Comparison of ENCODE assay signal across 8 mouse cellular contexts in genomic region chr9:102779493-102779892, GRCm38 (mm10). TPM values are rescaled to one million over a fixed set of nuclear protein-coding genes. Genes with fewer than 3 reads are reported as not detected.
A peak's percentile ranks its signal among the peaks of the same experiment; 100 is the strongest.
DNase-seq lines count a peak whose midpoint lies in the region; ATAC-seq lines count a peak whose summit lies in the region.

No protein-coding gene starts in this region.

- H3K4me1 ChIP-seq in embryonic facial prominence, embryonic 15.5 days = peaks cover 41% of the 10 kb centered on the region
- H3K4me1 ChIP-seq in heart, embryonic 12.5 days (replicated peaks) = peaks cover 62% of the 10 kb centered on the region
- H3K4me1 ChIP-seq in kidney, embryonic 15.5 days = peaks cover 57% of the 10 kb centered on the region
- H3K4me1 ChIP-seq in limb, embryonic 15.5 days = peaks cover 34% of the 10 kb centered on the region
- peaks cover 46% of the 10 kb centered on the region for H3K4me1 ChIP-seq in stomach, embryonic 14.5 days (ENCODE audit: control insufficient read depth, insufficient read depth, low read length)

- H3K9me3 ChIP-seq in embryonic facial prominence, embryonic 15.5 days (replicated peaks) = no peaks in the 10 kb centered on the region
- no peaks in the 10 kb centered on the region for H3K9me3 ChIP-seq in heart, embryonic 12.5 days (replicated peaks)
- no peaks in the 10 kb centered on the region for H3K9me3 ChIP-seq in kidney, embryonic 15.5 days (replicated peaks)
- no peaks in the 10 kb centered on the region for H3K9me3 ChIP-seq in limb, embryonic 15.5 days
- H3K9me3 ChIP-seq in stomach, embryonic 14.5 days (ENCODE audit: control insufficient read depth, low read depth, low read length) = no peaks in the 10 kb centered on the region

- ATAC-seq in embryonic facial prominence, embryonic 15.5 days (ENCODE audit: insufficient number of reproducible peaks, low FRiP score, low TSS enrichment, low read depth) = peak; percentile 61
- peak; percentile 74 for ATAC-seq in heart, embryonic 12.5 days (ENCODE audit: insufficient number of reproducible peaks, low FRiP score)
- ATAC-seq in kidney, embryonic 15.5 days (replicated peaks; ENCODE audit: low FRiP score) = peak; percentile 94
- ATAC-seq in limb, embryonic 15.5 days (ENCODE audit: insufficient number of reproducible peaks, low FRiP score, low TSS enrichment, low read depth) = peak; percentile 75
- ATAC-seq in stomach, embryonic 14.5 days (ENCODE audit: insufficient number of reproducible peaks, insufficient read depth, low FRiP score, low read depth) = peak; percentile 70

- H3K27ac ChIP-seq in embryonic facial prominence, embryonic 15.5 days (replicated peaks) = 0 out of 2 replicates have a peak overlapping the region, but pooled peaks have one; percentile 12
- H3K27ac ChIP-seq in heart, embryonic 12.5 days (ENCODE audit: poor library complexity, severe bottlenecking) = peak overlapping the region; percentile 73
- H3K27ac ChIP-seq in kidney, embryonic 15.5 days = peak overlapping the region; percentile 87
- peak overlapping the region; percentile 77 for H3K27ac ChIP-seq in limb, embryonic 15.5 days
- H3K27ac ChIP-seq in stomach, embryonic 14.5 days (ENCODE audit: low read length) = peak overlapping the region; percentile 56; the same call in 1 of the 2 replicates

- DNase-seq in A20 (ENCODE audit: low read depth, low spot score) = peak; percentile 67
- DNase-seq in adrenal gland, postnatal 25 days = peak; percentile 96
- DNase-seq in naive thymus-derived CD4-positive, alpha-beta T cell, adult 2 months (ENCODE audit: low read depth) = peak; percentile 47

- no peak overlapping the region for H3K9ac ChIP-seq in embryonic facial prominence, embryonic 15.5 days
- no peak overlapping the region for H3K9ac ChIP-seq in heart, embryonic 12.5 days
- H3K9ac ChIP-seq in kidney, embryonic 15.5 days = no peak overlapping the region
- H3K9ac ChIP-seq in limb, embryonic 15.5 days = no peak overlapping the region
- no peak overlapping the region for H3K9ac ChIP-seq in stomach, embryonic 14.5 days (replicated peaks; ENCODE audit: low read depth, low read length)

- H3K4me2 ChIP-seq in embryonic facial prominence, embryonic 15.5 days (replicated peaks) = no peak overlapping the region
- H3K4me2 ChIP-seq in heart, embryonic 12.5 days = peak overlapping the region; percentile 43
- H3K4me2 ChIP-seq in kidney, embryonic 15.5 days = peak overlapping the region; percentile 33
- 0 out of 2 replicates have a peak overlapping the region, but pooled peaks have one; percentile 3 for H3K4me2 ChIP-seq in limb, embryonic 15.5 days
- 0 out of 2 replicates have a peak overlapping the region, but pooled peaks have one; percentile 4 for H3K4me2 ChIP-seq in stomach, embryonic 14.5 days (replicated peaks; ENCODE audit: low read depth, low read length)

- no peaks in the 10 kb centered on the region for H3K27me3 ChIP-seq in embryonic facial prominence, embryonic 15.5 days
- no peaks in the 10 kb centered on the region for H3K27me3 ChIP-seq in heart, embryonic 12.5 days (replicated peaks)
- no peaks in the 10 kb centered on the region for H3K27me3 ChIP-seq in kidney, embryonic 15.5 days
- no peaks in the 10 kb centered on the region for H3K27me3 ChIP-seq in limb, embryonic 15.5 days
- no peaks in the 10 kb centered on the region for H3K27me3 ChIP-seq in stomach, embryonic 14.5 days (ENCODE audit: control insufficient read depth, insufficient read depth, low read length)

- H3K4me3 ChIP-seq in embryonic facial prominence, embryonic 15.5 days (replicated peaks) = no peak overlapping the region
- H3K4me3 ChIP-seq in heart, embryonic 12.5 days = no peak overlapping the region
- no peak overlapping the region; the same call in 1 of the 2 replicates for H3K4me3 ChIP-seq in kidney, embryonic 15.5 days (replicated peaks)
- no peak overlapping the region for H3K4me3 ChIP-seq in limb, embryonic 15.5 days
- H3K4me3 ChIP-seq in stomach, embryonic 14.5 days (ENCODE audit: low read depth, low read length) = no peak overlapping the region

- H3K36me3 ChIP-seq in embryonic facial prominence, embryonic 15.5 days = no peaks in the 10 kb centered on the region
- no peaks in the 10 kb centered on the region for H3K36me3 ChIP-seq in heart, embryonic 12.5 days
- H3K36me3 ChIP-seq in kidney, embryonic 15.5 days = no peaks in the 10 kb centered on the region
- no peaks in the 10 kb centered on the region for H3K36me3 ChIP-seq in limb, embryonic 15.5 days
- H3K36me3 ChIP-seq in stomach, embryonic 14.5 days (ENCODE audit: control insufficient read depth, insufficient read depth, low read length) = no peaks in the 10 kb centered on the region

- 14% methylated on average over 15 of the region's 15 CpGs for WGBS in embryonic facial prominence, embryonic 15.5 days
- 6% methylated on average over 15 of the region's 15 CpGs for WGBS in heart, embryonic 12.5 days
- WGBS in kidney, embryonic 15.5 days = 7% methylated on average over 15 of the region's 15 CpGs
- WGBS in limb, embryonic 15.5 days = 10% methylated on average over 15 of the region's 15 CpGs
- 11% methylated on average over 15 of the region's 15 CpGs for WGBS in stomach, embryonic 14.5 days

RNA-seq across cellular contexts. Expression of gene Ryk, which starts 55.2 kb away (rescaled TPM):
- 55.2 and 57.1 TPM in 2 replicates for total RNA-seq in adrenal gland, postnatal 25 days (2021)
- polyA plus RNA-seq in embryonic facial prominence, embryonic 15.5 days (2015; fragmentation: Nextera tagmentation; extraction: Ambion mirVana) = 24.8 and 33.1 TPM in 2 replicates
- polyA plus RNA-seq in heart, embryonic 12.5 days (2016; fragmentation: Nextera tagmentation; extraction: Ambion mirVana) = 14.5 and 15.2 TPM in 2 replicates
- 19.7 and 19.8 TPM in 2 replicates for polyA plus RNA-seq in kidney, embryonic 15.5 days (2015; fragmentation: Nextera tagmentation; extraction: Ambion mirVana)
- polyA plus RNA-seq in limb, embryonic 15.5 days (2015; fragmentation: Nextera tagmentation; extraction: Ambion mirVana) = 24.8 and 26.1 TPM in 2 replicates
- polyA plus RNA-seq in stomach, embryonic 14.5 days (2014; fragmentation: Nextera tagmentation; extraction: Ambion mirVana) = 28.6 and 31.3 TPM in 2 replicates

Comparison
In these comparisons a context has a peak if more than half of its experiments do, and no peak if none do; other contexts are left out.
1. H3K27ac ChIP-seq: peak in every context shown above with its lines; median percentile 87 in kidney, embryonic 15.5 days; 77 in limb, embryonic 15.5 days; 73 in heart, embryonic 12.5 days; 56 in stomach, embryonic 14.5 days; 12 in embryonic facial prominence, embryonic 15.5 days.